Mouse (Mus musculus) layer of hippocampus, postnatal 14 days (tissue): ENCODE measurements around the gene Itsn1. TPM values are rescaled to one million over a fixed set of nuclear protein-coding genes. Genes with fewer than 3 reads are reported as not detected.

Experiments used
- DNase-seq, 2 experiments: peaks; one replicate each; pipeline ENCODE4 v3.0.0; 2021 to 2022; ENCODE audit warnings: low spot score in 2 of 2, mixed read lengths in 1 of 2
- total RNA-seq, 2 experiments: library from RNA; stranded (reverse); gene quantifications; 2 replicates each; pipeline ENCODE4 v1.2.3; 2021

The Itsn1 gene
- total RNA-seq, 2 experiments from 2014 or later, result 155 to 157 TPM

GRCm38 (mm10) chr16:91765816-91766210 lies 36.7 kb downstream of the Itsn1 start:
- DNase-seq, result no peak

- DNase-seq, result no peak
Measured at GRCm38 (mm10) chr16:91767165-91767701, 38.2 kb downstream of the Itsn1 start.

GRCm38 (mm10) chr16:91768586-91768985 lies 39.5 kb downstream of the Itsn1 start:
- DNase-seq, result no peak

- DNase-seq, result no peak
Measured at GRCm38 (mm10) chr16:91769911-91770310, 40.8 kb downstream of the Itsn1 start.

- DNase-seq, result no peak
Measured at GRCm38 (mm10) chr16:91770662-91771061, 41.6 kb downstream of the Itsn1 start.

GRCm38 (mm10) chr16:91771334-91771733 lies 42.3 kb downstream of the Itsn1 start:
- DNase-seq, result no peak

- no peak for DNase-seq
Measured at GRCm38 (mm10) chr16:91772586-91772985, 43.5 kb downstream of the Itsn1 start.

GRCm38 (mm10) chr16:91779576-91779975 lies 50.5 kb downstream of the Itsn1 start:
- no peak for DNase-seq

- no peak for DNase-seq
Measured at GRCm38 (mm10) chr16:91780151-91780550, 51.1 kb downstream of the Itsn1 start.

GRCm38 (mm10) chr16:91780826-91781225 lies 51.7 kb downstream of the Itsn1 start:
- no peak for DNase-seq

- DNase-seq, result no peak
Measured at GRCm38 (mm10) chr16:91783191-91783590, 54.1 kb downstream of the Itsn1 start.

GRCm38 (mm10) chr16:91784298-91784697 lies 55.2 kb downstream of the Itsn1 start:
- no peak for DNase-seq

GRCm38 (mm10) chr16:91786425-91786824 lies 57.3 kb downstream of the Itsn1 start:
- peak in 1 of 2 experiments; percentile 55 for DNase-seq

- DNase-seq, result no peak
Measured at GRCm38 (mm10) chr16:91789728-91790127, 60.6 kb downstream of the Itsn1 start.

GRCm38 (mm10) chr16:91792477-91793196 lies 63.6 kb downstream of the Itsn1 start:
- no peak for DNase-seq

- DNase-seq, result no peak
Measured at GRCm38 (mm10) chr16:91793507-91794278, 64.6 kb downstream of the Itsn1 start.

- DNase-seq, result no peak
Measured at GRCm38 (mm10) chr16:91794306-91794705, 65.2 kb downstream of the Itsn1 start.

- DNase-seq, result no peak
Measured at GRCm38 (mm10) chr16:91795044-91795443, 66.0 kb downstream of the Itsn1 start.

- no peak for DNase-seq
Measured at GRCm38 (mm10) chr16:91795606-91796005, 66.5 kb downstream of the Itsn1 start.

GRCm38 (mm10) chr16:91801426-91801825 lies 72.3 kb downstream of the Itsn1 start:
- DNase-seq, result no peak

GRCm38 (mm10) chr16:91802461-91803062 lies 73.5 kb downstream of the Itsn1 start:
- no peak for DNase-seq

GRCm38 (mm10) chr16:91804418-91804817 lies 75.3 kb downstream of the Itsn1 start:
- DNase-seq, result no peak
